Comparison of ENCODE assay signal across 10 mouse cellular contexts in the genomic region with DNA sequence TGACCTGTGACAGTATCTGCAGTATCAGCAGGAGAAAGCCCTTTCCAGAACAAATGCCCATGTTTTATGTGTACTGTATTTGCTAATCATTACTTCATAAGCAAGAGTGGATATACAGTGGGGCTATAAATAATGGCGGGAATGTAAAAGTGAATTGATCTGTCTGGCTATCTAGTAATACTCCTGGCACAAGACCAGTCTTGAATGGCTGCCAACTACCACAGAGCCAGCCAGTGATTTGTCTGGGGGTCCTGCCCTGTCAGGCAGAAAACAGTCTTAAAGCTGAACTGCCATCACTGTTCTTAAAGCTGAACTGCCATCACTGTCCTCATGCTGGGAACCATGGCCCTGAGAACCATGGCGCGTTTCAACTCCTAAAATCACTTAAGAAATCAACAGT.
DNase-seq lines count a peak whose midpoint lies in the region.
"Had no signal": no experiment of that assay in that cellular context is flagged by ENCODE, and none has a peak within 500 bp of the region (broad histone marks: within the 10 kb centered on the region; RNA-seq: fewer than 3 reads in every experiment).

No protein-coding gene starts in this region.

- DNase-seq in cerebellum, postnatal 14 days, result peak; percentile 27 to 59
- DNase-seq in cerebellum, postnatal 36 days, result no peak
- peak; percentile 30 to 36 for DNase-seq in left cerebral cortex, postnatal 10 days (ENCODE audit: extremely low spot score in 1 of 2, low spot score in 2 of 2)
- DNase-seq in left cerebral cortex, postnatal 25 days (ENCODE audit: low spot score in 2 of 2), result no peak
- DNase-seq in adipocyte (ENCODE audit: low spot score), result peak; percentile 12
- peak; percentile 20 to 43 for DNase-seq in kidney, postnatal 36 days
- no peak for DNase-seq in thymus, postnatal 14 days
- DNase-seq in urinary bladder, postnatal 25 days (ENCODE audit: low spot score), result no peak
- DNase-seq: cerebellum, adult 9-11 months; lung, postnatal 36 days had no signal

- intact Hi-C loops in left cerebral cortex, postnatal 10 days (cut with DNase I), result no loop called here
- intact Hi-C loops in left cerebral cortex, postnatal 25 days (cut with DNase I), result no loop called here

Comparison
In these comparisons a context has a peak if more than half of its experiments do, and no peak if none do; other contexts are left out.
1. DNase-seq: peak in cerebellum, postnatal 14 days (2 of 2), left cerebral cortex, postnatal 10 days (2 of 2), adipocyte (single experiment) and kidney, postnatal 36 days (2 of 2); none in cerebellum, postnatal 36 days (0 of 2), left cerebral cortex, postnatal 25 days (0 of 2), thymus, postnatal 14 days (single experiment) and urinary bladder, postnatal 25 days (single experiment).